Mouse (Mus musculus) liver, embryonic 14.5 days (tissue): ENCODE data around the gene Hist1h2bq. TPM values are rescaled to one million over a fixed set of nuclear protein-coding genes. Genes with fewer than 3 reads are reported as not detected.
"Not testable (repeated sequence)": the region's sequence is repeated elsewhere in the genome, so short reads cannot be mapped to it uniquely, and the experiment has no call there.

Source experiments
- ATAC-seq: fragments of 200-750 bp; cut with Nextera tagmentation; 2 replicates; pipeline ENCODE4 v1.8.0; 2017; ENCODE audit warnings: moderate number of reproducible peaks, mild to moderate bottlenecking, moderate library complexity; ENCODE audit not compliant: insufficient read depth
- DNase-seq, 3 experiments: peaks; one replicate each; pipeline ENCODE4 v3.0.0-alpha.2; 2012 to 2013; ENCODE audit warnings: low read depth in 3 of 3, low spot score in 3 of 3
- H3K27ac ChIP-seq: fragments of 300-500 bp; sonication (generic); 2 replicates; pipeline ENCODE4 v1.5.1; 2014; ENCODE audit warnings: moderate library complexity, mild to moderate bottlenecking, control low read depth, inconsistent platforms
- H3K27me3 ChIP-seq: fragments of 300-500 bp; sonication (generic); 2 replicates; pipeline ENCODE4 v1.6.1; 2014; ENCODE audit warnings: mild to moderate bottlenecking, low read length, moderate library complexity; ENCODE audit not compliant: control insufficient read depth, insufficient read depth
- H3K36me3 ChIP-seq: fragments of 300-500 bp; sonication (generic); replicated peaks from 2 replicates; pipeline ENCODE4 v1.6.1; 2014; ENCODE audit warnings: low read depth; ENCODE audit not compliant: control insufficient read depth, insufficient read depth
- H3K4me1 ChIP-seq, 2 experiments: fragments of 200-500 bp in 1 of 2; fragments of 300-500 bp in 1 of 2; sonication (generic) in 1 of 2; replicated peaks; 2 replicates each; pipeline ENCODE4 v1.6.1; 2012 to 2014; ENCODE audit warnings: antibody characterized with exemption in 1 of 2, inconsistent platforms in 1 of 2, low read length in 1 of 2; ENCODE audit not compliant: control insufficient read depth in 2 of 2, insufficient read depth in 2 of 2
- H3K4me2 ChIP-seq: fragments of 300-500 bp; sonication (generic); 2 replicates; pipeline ENCODE4 v1.6.1; 2014; ENCODE audit warnings: low read depth, mild to moderate bottlenecking, control low read depth, moderate library complexity
- H3K4me3 ChIP-seq, 2 experiments: fragments of 200-500 bp in 1 of 2; fragments of 300-500 bp in 1 of 2; sonication (generic) in 1 of 2; 2 replicates each; pipeline ENCODE4 v1.5.1; 2012 to 2014; ENCODE audit warnings: low read depth in 2 of 2, low read length in 2 of 2, mild to moderate bottlenecking in 2 of 2, control low read depth in 1 of 2, inconsistent platforms in 1 of 2, moderate library complexity in 1 of 2; ENCODE audit not compliant: insufficient read depth in 1 of 2
- H3K9ac ChIP-seq: fragments of 300-500 bp; sonication (generic); replicated peaks from 2 replicates; pipeline ENCODE4 v1.6.1; 2014; ENCODE audit warnings: mild to moderate bottlenecking, control low read depth, moderate library complexity
- H3K9me3 ChIP-seq: fragments of 300-500 bp; sonication (generic); 2 replicates; pipeline ENCODE4 v1.6.1; 2016; ENCODE audit warnings: low read length, mixed read lengths; ENCODE audit not compliant: control insufficient read depth
- CTCF ChIP-seq: IDR thresholded peaks from 2 replicates; pipeline ENCODE4 v1.5.1; 2016; ENCODE audit warnings: antibody characterized with exemption, low read depth, control low read depth
- EP300 ChIP-seq: IDR thresholded peaks from 2 replicates; pipeline ENCODE4 v1.6.1; 2016; ENCODE audit warnings: antibody characterized with exemption, low read depth
- WGBS: fragments of 180-500 bp; shearing (Covaris S2); extraction: QIAGEN DNeasy Blood & Tissue Kit; methylation state at CpG from one replicate; pipeline ENCODE4 v1.1.7; 2014; ENCODE audit not compliant: insufficient replicate concordance; 5-methylcytosine and 5-hydroxymethylcytosine counted together
- polyA plus RNA-seq, 2 experiments: library from polyadenylated mRNA; depleted of rRNA in 1 of 2; stranded (reverse) in 1 of 2; unstranded in 1 of 2; fragments of >200 nt; fragmentation: Nextera tagmentation in 1 of 2; extraction: Ambion mirVana in 1 of 2; gene quantifications; 2 replicates each; pipeline versions ENCODE4 v1.2.1 to v1.2.3; 2012 to 2014

The Hist1h2bq gene
- polyA plus RNA-seq, 2 experiments, result 13.4 to 16.9 TPM

DNA sequence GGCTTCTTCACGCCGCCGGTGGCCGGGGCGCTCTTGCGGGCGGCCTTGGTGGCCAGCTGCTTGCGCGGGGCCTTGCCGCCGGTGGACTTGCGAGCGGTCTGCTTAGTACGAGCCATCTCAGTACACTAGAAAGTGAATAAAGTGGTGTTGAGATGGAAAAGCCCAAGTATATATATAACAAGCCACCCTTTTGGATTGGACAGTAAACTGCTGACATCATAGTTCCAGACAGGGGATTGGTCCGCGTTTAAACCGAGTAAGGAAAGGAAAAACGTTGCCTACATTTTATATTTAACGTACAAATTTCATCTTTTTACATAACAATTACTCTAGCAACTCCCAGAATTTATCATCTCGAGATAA is 26.8 kb downstream of the Hist1h2bq start, which contains the start of gene Hist1h3i:
Gene Hist1h3i (minus strand): TSS at position 116 of the 363 bp plus-strand sequence.
- Histone ChIP-seq H3K27me3 (no peaks in the 10 kb centered on the region), H3K9me3 (no peaks in the 10 kb centered on the region), H3K4me2 (peak within 1 kb of the TSS; percentile 90), H3K36me3 (no peaks in the 10 kb centered on the region), H3K27ac (peak within 1 kb of the TSS; percentile 97), H3K4me1 (peaks cover 25 to 29% of the 10 kb centered on the region in 2 experiments), H3K9ac (peak within 1 kb of the TSS; percentile 96), H3K4me3 (peak within 1 kb of the TSS; percentile 56 to 60)
- WGBS, result 0% methylated on average over 13 of the region's 20 CpGs
- ATAC-seq (peak; percentile 37), DNase-seq (peak; percentile 89 to 92 (median 91))
- TF ChIP-seq CTCF (no peak), EP300 (peak; percentile 70)

DNA sequence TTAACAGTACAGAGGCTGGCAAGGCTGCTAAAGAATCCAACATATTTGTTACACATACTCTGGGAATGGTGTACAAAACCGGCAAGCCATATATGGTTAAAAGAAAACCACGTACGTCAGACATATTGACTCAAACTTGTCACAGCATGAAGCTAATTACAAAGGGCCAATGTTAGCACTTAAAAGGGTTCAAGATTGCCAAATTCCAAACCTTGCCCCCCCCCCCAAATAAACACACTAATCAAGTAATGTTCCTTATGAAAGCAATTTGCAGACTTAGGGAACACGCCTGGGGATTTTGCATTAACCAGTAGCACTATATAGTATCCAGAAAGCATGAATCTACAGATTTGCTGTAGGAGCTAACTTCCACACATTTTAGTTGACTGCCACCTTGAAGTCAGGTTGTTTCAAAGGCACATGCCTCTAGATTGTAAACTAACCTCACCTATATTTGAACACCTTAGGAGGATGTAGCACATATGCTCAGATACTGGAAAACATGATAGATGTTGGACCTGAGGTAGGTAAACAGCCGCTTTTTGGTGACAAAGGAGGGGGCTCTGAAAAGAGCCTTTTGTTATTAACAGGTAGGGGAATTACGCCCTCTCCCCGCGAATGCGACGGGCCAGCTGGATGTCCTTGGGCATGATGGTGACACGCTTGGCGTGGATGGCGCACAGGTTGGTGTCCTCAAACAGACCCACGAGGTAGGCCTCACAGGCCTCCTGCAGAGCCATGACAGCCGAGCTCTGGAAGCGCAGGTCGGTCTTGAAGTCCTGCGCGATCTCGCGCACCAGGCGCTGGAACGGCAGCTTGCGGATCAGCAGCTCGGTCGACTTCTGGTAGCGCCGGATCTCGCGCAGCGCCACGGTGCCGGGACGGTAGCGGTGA is 27.4 kb downstream of the Hist1h2bq start:
- not testable (repeated sequence) for H3K36me3 ChIP-seq, H3K9me3 ChIP-seq, H3K27me3 ChIP-seq
- Histone ChIP-seq H3K4me3 (peak overlapping the region; percentile 56 to 60), H3K27ac (peak overlapping the region; percentile 97), H3K9ac (peak overlapping the region; percentile 96), H3K4me1 (peaks cover 25 to 29% of the 10 kb centered on the region in 2 experiments), H3K4me2 (peak overlapping the region; percentile 90)
- WGBS, result under 1% methylated on average over 11 of the region's 35 CpGs
- peak; percentile 48 for TF ChIP-seq EP300
- ATAC-seq (peak; percentile 4), DNase-seq (peak; percentile 60 to 74 (median 61))

DNA sequence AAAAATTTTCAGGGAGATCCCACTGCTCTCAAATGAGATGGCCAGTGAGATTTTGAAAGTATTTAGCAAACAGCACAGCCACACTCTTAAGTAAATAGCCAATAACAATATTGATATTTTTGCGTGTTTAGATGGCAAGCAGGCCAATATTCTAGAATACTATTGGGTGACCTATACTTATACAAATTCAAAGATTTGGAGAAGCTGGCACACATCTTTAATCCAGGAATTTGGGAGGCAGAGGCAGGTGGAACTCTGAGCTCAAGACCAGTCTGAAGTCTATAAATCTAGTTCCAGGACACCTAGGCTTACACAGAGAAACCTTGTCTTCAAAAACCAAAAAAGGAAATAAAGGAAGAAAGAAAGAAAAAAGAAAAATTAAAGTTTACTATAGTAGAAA is 28.4 kb downstream of the Hist1h2bq start:
- no peak for TF ChIP-seq CTCF
- no peak for TF ChIP-seq EP300
- no peaks in the 10 kb centered on the region for H3K27me3 ChIP-seq
- peak overlapping the region; percentile 90 for H3K4me2 ChIP-seq
- H3K9me3 ChIP-seq, result no peaks in the 10 kb centered on the region
- WGBS, result 83% methylated on average over 1 of the region's 1 CpGs
- no peak for ATAC-seq
- H3K27ac ChIP-seq, result peak overlapping the region; percentile 97
- no peak for DNase-seq
- H3K36me3 ChIP-seq, result no peaks in the 10 kb centered on the region
- H3K9ac ChIP-seq, result peak overlapping the region; percentile 77
- H3K4me1 ChIP-seq, result peaks cover 33 to 35% of the 10 kb centered on the region in 2 experiments
- peak overlapping the region in 1 of 2 experiments; percentile 36; a peak in 3 of 4 replicates for H3K4me3 ChIP-seq

DNA sequence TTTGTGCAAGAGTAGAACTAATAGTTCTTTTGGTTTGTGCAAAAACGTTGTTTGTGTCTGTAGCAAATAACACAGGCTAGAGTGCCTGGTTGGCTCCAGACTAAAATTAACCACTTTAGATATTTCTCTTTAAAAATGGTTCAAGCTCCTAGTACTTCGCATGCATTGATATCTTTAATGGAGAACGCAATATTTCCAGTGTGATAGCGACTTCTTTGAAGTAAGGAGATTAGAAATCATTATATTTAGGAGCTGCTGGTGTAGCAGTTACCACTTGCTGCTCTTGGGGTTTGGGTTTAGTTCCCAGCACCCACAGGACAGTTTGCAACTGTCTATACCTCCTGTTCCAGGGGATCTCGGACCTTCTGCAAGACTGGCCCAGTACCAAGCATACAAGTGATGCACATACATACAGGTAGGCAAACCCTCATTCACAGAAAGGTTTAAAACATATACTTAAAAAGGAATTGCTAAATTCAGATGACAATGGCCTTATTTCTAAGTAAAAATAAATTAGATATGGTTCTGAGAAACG is 28.9 kb downstream of the Hist1h2bq start:
- TF ChIP-seq EP300, result no peak
- TF ChIP-seq CTCF, result no peak
- H3K4me3 ChIP-seq, result peak overlapping the region; percentile 11 to 72; a peak in 3 of 4 replicates
- ATAC-seq, result no peak
- H3K27me3 ChIP-seq, result no peaks in the 10 kb centered on the region
- 33% methylated on average over 6 of the region's 6 CpGs for WGBS
- peak overlapping the region; percentile 90 for H3K4me2 ChIP-seq
- H3K9me3 ChIP-seq, result no peaks in the 10 kb centered on the region
- peak in 1 of 3 experiments; percentile 43 for DNase-seq
- peak overlapping the region; percentile 98 for H3K9ac ChIP-seq
- no peaks in the 10 kb centered on the region for H3K36me3 ChIP-seq
- peaks cover 38 to 40% of the 10 kb centered on the region in 2 experiments for H3K4me1 ChIP-seq
- H3K27ac ChIP-seq, result peak overlapping the region; percentile 97
